Mouse (Mus musculus) spleen, embryonic (tissue): Measurements from ENCODE around the gene Fras1.

ENCODE experiments used
- CTCF ChIA-PET: fragments of 350-600 bp; sonication (Branson Sonifier 250); formaldehyde crosslinking; loops from one replicate; lab custom pipeline; 2022; lab: Charles Lee

Gene Fras1

GRCm38 (mm10) chr5:96481159-96481558, 107.4 kb downstream of the Fras1 start:
- CTCF ChIA-PET, result no interaction called here

GRCm38 (mm10) chr5:96482054-96482453, 108.3 kb downstream of the Fras1 start:
- CTCF ChIA-PET, result no interaction called here

GRCm38 (mm10) chr5:96492497-96492896, 118.7 kb downstream of the Fras1 start:
- CTCF ChIA-PET, result no interaction called here

- CTCF ChIA-PET, result no interaction called here
These were observed 120.9 kb downstream of the Fras1 start for GRCm38 (mm10) chr5:96494502-96495292.

GRCm38 (mm10) chr5:96498083-96498482, 124.3 kb downstream of the Fras1 start:
- CTCF ChIA-PET, result no interaction called here

GRCm38 (mm10) chr5:96501783-96502182, 128.0 kb downstream of the Fras1 start:
- CTCF ChIA-PET, result no interaction called here

GRCm38 (mm10) chr5:96502400-96502799, 128.6 kb downstream of the Fras1 start:
- CTCF ChIA-PET, result no interaction called here

- CTCF ChIA-PET, result no interaction called here
These were observed 137.2 kb downstream of the Fras1 start for GRCm38 (mm10) chr5:96511005-96511404.

GRCm38 (mm10) chr5:96513327-96513726, 139.6 kb downstream of the Fras1 start:
- CTCF ChIA-PET, result no interaction called here

GRCm38 (mm10) chr5:96515860-96516311, 142.1 kb downstream of the Fras1 start:
- CTCF ChIA-PET, result no interaction called here

- CTCF ChIA-PET, result no interaction called here
These were observed 142.6 kb downstream of the Fras1 start for GRCm38 (mm10) chr5:96516329-96516728.

GRCm38 (mm10) chr5:96521541-96521940, 147.8 kb downstream of the Fras1 start:
- CTCF ChIA-PET, result no interaction called here

- CTCF ChIA-PET, result no interaction called here
These were observed 149.2 kb downstream of the Fras1 start for GRCm38 (mm10) chr5:96522909-96523409.

- CTCF ChIA-PET, result no interaction called here
These were observed 154.5 kb downstream of the Fras1 start for GRCm38 (mm10) chr5:96528296-96528695.

GRCm38 (mm10) chr5:96530516-96530915, 156.8 kb downstream of the Fras1 start:
- CTCF ChIA-PET, result interaction anchor here (0.7 kb wide), 1 partner anchor 161 kb away, joined by 3 read pairs; no protein-coding TSS in a partner anchor

GRCm38 (mm10) chr5:96531962-96532361, 158.2 kb downstream of the Fras1 start:
- CTCF ChIA-PET, result no interaction called here

GRCm38 (mm10) chr5:96536527-96536926, 162.8 kb downstream of the Fras1 start:
- CTCF ChIA-PET, result no interaction called here

GRCm38 (mm10) chr5:96536937-96537336, 163.2 kb downstream of the Fras1 start:
- CTCF ChIA-PET, result no interaction called here

GRCm38 (mm10) chr5:96544112-96544511, 170.4 kb downstream of the Fras1 start:
- CTCF ChIA-PET, result no interaction called here

- CTCF ChIA-PET, result no interaction called here
These were observed 172.2 kb downstream of the Fras1 start for GRCm38 (mm10) chr5:96545994-96546393.

- CTCF ChIA-PET, result no interaction called here
These were observed 181.4 kb downstream of the Fras1 start for GRCm38 (mm10) chr5:96554940-96555679.

- CTCF ChIA-PET, result no interaction called here
These were observed 184.5 kb downstream of the Fras1 start for GRCm38 (mm10) chr5:96558049-96558804.
